Mouse (Mus musculus) ES-Bruce4 (cell line): ENCODE data around the gene Gm26620.

ENCODE experiments used
- CTCF ChIP-seq: IDR thresholded peaks from one replicate; pipeline ENCODE4 v1.8.1; 2011; ENCODE audit warnings: low read depth, low read length
- EP300 ChIP-seq: IDR thresholded peaks from 2 replicates; pipeline ENCODE4 v1.6.1; 2011; ENCODE audit warnings: low read depth, low read length; ENCODE audit not compliant: insufficient read depth
- POLR2A ChIP-seq: IDR thresholded peaks from one replicate; pipeline ENCODE4 v1.8.1; 2011; ENCODE audit warnings: low read length; ENCODE audit not compliant: insufficient read depth

DNA sequence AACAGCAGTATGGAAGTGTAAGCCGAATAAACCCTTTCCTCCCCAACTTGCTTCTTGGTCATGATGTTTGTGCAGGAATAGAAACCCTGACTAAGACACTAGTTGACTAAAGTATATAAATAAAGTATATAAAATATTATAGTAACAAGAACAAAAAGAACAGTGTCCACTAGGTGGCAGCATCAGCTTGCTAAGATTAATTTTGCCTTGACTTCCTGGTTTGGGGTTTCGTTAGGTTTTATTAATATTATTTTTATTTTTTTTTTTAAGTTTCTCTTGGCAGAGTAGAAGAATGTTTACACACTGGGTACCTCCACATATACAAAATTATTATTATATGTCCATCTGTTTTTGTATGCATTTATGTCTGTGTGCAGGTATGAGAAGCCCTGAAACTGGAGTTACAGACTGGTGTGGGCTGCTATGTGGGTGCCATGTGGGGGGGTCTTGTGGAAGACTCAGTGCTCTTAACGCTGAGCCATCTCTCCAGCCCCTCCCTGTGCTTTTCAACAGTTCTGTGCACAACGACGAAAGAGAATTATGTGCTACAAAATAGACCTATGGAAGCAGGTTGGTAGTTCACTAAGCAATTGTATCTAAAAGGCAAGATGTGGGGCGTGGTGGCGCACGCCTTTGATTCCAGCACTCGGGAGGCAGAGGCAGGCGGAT, 16.1 kb downstream of the Gm26620 start:
- TF ChIP-seq CTCF (no peak), POLR2A (no peak), EP300 (no peak)
